Comparison of ENCODE assay signal across 16 mouse cellular contexts in genomic region chr11:112252548-112252947, GRCm38 (mm10).
"Had no signal": no experiment of that assay in that cellular context is flagged by ENCODE, and none has a peak within 500 bp of the region (broad histone marks: within the 10 kb centered on the region; RNA-seq: fewer than 3 reads in every experiment).

No protein-coding gene starts in this region.

- H3K36me3 ChIP-seq: neural tube, embryonic 12.5 days; neural tube, embryonic 13.5 days; neural tube, embryonic 15.5 days; stomach, embryonic 15.5 days had no signal

- H3K4me1 ChIP-seq: neural tube, embryonic 12.5 days; neural tube, embryonic 13.5 days; neural tube, embryonic 15.5 days; stomach, embryonic 15.5 days had no signal

- H3K27me3 ChIP-seq: neural tube, embryonic 12.5 days; neural tube, embryonic 13.5 days; neural tube, embryonic 15.5 days; stomach, embryonic 15.5 days had no signal

- H3K9me3 ChIP-seq: neural tube, embryonic 12.5 days; neural tube, embryonic 13.5 days; neural tube, embryonic 15.5 days; stomach, embryonic 15.5 days had no signal

- H3K27ac ChIP-seq: neural tube, embryonic 12.5 days; neural tube, embryonic 13.5 days; neural tube, embryonic 15.5 days; stomach, embryonic 15.5 days; stomach, postnatal 0 days had no signal

- H3K4me2 ChIP-seq: neural tube, embryonic 12.5 days; neural tube, embryonic 13.5 days; neural tube, embryonic 15.5 days; stomach, embryonic 15.5 days had no signal

- H3K9ac ChIP-seq: neural tube, embryonic 12.5 days; neural tube, embryonic 13.5 days; neural tube, embryonic 15.5 days; stomach, embryonic 15.5 days had no signal

- DNase-seq: retina, postnatal 1 day; right cerebral cortex, adult 18-20 months; right cerebral cortex, postnatal 14 days; right cerebral cortex, postnatal 25 days; right cerebral cortex, postnatal 4 days; thymus, adult 18-20 months; thymus, adult 2 months; thymus, postnatal 14 days; thymus, postnatal 25 days; thymus, postnatal 36 days; thymus, postnatal 4 days had no signal

- H3K4me3 ChIP-seq: neural tube, embryonic 12.5 days; neural tube, embryonic 13.5 days; neural tube, embryonic 15.5 days; stomach, embryonic 15.5 days had no signal
